ENCODE assay signal across 1 mouse cellular context in the genomic region with DNA sequence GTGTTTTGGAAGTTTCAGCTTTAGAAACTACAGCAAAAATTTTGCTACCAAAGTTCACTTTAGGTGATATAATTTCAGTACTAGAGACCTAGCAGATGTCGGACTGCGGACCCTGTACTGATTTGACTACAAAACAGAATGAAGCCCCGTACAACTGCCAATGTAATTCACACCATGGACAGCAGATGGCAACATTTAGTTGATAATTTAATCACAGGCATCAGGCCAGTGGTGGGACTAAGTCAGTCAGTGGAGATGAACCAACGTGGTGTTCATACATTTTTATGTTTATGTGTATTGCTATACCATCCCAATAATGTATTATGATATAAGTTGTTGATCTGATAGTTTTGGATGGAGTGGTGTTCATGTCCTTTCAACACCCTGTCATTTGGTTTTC.
TF ChIP-seq lines count a peak whose summit lies in the region.

No protein-coding gene starts in this region.

TF ChIP-seq in MEL, 35 proteins besides CTCF, POLR2A, EP300 and RAD21 (continued from another document):
- TF ChIP-seq MEF2A (IDR thresholded peaks at IDR 0.05; ENCODE audit: extremely low read depth, insufficient replicate concordance, low read depth, low read length, poor library complexity, severe bottlenecking) = no peak
TF ChIP-seq in MEL: peak in this region for 2.
